Mouse (Mus musculus): ENCODE measurements at regions not wholly inside any gene's neighbourhood (a gene's known extent, or its start where the extent isn't known, plus 50 kb on each side); places are given as distances from the start of the nearest gene placed in this dataset.
A peak's percentile ranks its signal among the peaks of the same experiment; 100 is the strongest.

GRCm38 (mm10) chr6:147822215-147822614 is 224.8 kb upstream of the Far2 start:
- no peak for DNase-seq (ENCODE audit: low spot score)

DNA sequence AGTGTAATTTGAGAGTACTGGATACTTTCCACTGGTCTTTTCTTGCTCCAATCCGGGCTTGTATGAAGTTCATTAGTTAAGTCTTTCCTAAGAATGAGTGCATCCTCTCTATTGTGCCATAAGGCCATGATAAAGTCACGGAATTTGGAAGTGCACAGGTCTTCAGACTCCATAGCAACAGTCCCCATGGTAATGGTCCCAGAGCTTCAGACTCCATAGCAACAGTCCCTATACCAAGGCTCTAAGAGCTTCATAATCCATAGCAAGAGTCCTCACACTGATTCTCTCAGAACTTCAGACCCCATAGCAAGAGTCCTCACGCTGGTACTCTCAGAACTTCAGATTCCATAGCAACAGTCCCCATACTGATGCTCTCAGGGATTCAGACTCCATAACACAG is 214.5 kb upstream of the Far2 start:
- DNase-seq (ENCODE audit: low spot score): no peak

- no peak for DNase-seq (ENCODE audit: low spot score)
Measured at GRCm38 (mm10) chr6:147833501-147833900, 213.6 kb upstream of the Far2 start.

DNA sequence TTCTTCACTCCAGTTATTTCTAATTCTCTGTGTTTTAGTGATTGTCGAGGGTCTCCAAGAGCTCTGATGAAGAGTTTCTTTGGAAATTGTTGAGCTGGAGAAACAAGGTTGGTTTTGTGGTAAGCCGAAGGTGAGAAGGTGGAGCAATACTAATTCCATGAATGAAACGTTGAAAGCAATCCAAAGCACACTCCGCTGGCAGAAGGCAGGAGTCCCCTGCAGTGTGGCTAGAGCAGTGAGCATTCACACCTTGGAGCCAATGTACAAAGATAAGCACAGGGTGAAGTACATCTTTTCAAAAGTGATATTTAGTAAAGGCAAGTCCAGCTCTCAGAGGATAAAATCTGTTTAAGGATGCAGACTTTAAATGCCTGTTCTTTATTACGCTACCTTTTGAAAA is 208.2 kb upstream of the Far2 start:
- DNase-seq (ENCODE audit: low spot score): no peak

- DNase-seq (ENCODE audit: low spot score): no peak
Measured at GRCm38 (mm10) chr6:147849988-147850387, 197.1 kb upstream of the Far2 start.

DNA sequence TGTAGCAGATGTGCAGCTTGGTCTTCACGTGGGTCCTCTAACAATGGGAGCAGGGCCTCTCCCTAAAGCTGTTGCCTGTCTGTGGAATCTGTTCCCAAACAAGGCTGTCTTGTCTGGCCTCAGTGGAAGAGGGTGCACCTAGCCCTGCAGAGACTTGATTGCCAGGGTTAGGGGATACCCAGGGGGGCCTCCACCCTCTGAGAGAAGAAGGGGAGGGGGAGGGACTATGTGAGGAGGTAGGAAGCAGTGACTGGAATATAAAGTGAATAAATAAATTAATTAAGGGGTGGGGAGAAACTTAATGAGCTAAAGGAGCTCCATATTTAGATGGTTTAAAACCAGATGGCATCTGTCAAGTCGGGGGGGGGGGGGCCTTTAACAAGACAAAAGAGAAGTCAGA is 185.9 kb upstream of the Far2 start:
- no peak for DNase-seq (ENCODE audit: low spot score)

DNA sequence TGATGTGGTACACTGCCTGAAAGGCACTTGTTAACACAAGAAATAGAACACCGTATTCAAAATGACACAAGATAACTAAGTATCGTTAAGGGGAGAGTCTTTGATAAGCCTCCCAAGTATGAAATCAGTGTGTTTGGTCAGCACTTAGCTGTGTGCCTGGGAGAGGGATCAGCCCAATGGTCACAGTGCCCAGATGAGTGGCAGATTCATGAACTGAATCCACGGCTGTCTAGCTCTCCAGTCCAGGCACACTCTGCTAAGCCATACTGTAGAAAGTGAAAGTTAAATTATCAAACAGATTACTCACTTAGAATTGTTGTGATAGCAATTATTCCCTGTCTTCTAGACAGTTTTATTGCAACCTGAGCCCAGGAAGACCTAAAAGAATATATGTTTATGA is 176.0 kb upstream of the Far2 start:
- no peak for DNase-seq (ENCODE audit: low spot score)

DNA sequence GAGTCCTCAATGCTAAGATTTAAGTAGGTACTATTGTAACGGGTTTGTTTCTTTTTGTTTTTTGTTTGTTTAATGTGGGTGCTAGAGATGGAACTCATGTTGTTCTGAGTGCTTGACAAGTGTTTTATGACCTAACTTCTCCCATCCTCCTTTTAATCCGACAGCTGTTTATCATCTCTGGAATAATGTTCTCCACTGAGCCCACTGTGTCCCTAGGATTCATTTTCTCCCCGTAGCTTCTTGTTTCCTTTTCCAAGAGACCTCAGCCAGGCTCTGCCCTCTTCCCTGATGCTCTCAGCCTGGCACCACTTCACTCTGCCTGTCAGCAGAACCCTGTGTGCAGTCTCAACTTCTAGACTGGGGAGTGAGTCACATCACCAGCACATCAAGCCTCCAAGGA is 173.9 kb upstream of the Far2 start:
- DNase-seq (ENCODE audit: low spot score): no peak

DNA sequence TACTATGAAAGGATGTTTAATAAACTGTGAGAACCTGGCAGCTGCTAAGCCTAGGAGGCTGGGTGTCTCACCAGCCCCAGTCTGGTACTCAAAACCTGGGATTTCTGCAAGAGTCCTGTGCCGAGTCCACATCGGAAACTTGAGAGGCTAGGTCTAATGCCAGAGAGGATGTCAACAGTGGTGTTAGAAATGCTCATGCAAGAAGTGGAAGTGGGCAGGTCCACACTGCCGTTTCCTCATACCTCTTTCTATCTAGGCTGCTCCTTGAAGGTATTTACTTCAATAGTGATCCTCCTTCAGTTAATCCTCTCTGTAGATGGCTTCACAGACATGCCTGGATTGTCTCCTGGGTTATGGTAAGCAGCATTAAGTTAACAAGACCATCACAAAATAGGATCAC is 168.6 kb upstream of the Far2 start:
- DNase-seq (ENCODE audit: low spot score): no peak

GRCm38 (mm10) chr6:147885902-147886301 is 161.2 kb upstream of the Far2 start:
- DNase-seq (ENCODE audit: low spot score): no peak

- no peak for DNase-seq (ENCODE audit: low spot score)
Measured at GRCm38 (mm10) chr6:147919697-147920096, 127.4 kb upstream of the Far2 start.

DNA sequence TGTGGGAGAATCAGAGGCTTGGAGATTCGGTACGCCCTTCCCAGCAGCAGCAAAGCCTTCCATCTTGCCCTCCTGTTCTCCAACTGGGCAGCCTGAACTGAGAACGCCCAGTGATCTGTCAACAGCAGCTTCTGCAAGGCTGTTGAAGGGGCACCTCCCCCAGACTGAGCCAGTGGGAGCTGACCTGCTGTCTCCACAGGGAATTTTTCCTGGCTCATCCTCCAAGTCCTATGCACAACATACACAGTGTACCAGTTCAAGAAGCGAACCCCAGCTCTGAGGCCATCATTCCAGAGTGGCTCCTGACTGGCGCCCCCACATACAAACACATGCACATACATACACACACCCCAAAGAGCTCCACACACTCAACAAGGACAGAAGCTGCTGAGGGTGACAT is 126.0 kb upstream of the Far2 start:
- no peak for DNase-seq (ENCODE audit: low spot score)

DNA sequence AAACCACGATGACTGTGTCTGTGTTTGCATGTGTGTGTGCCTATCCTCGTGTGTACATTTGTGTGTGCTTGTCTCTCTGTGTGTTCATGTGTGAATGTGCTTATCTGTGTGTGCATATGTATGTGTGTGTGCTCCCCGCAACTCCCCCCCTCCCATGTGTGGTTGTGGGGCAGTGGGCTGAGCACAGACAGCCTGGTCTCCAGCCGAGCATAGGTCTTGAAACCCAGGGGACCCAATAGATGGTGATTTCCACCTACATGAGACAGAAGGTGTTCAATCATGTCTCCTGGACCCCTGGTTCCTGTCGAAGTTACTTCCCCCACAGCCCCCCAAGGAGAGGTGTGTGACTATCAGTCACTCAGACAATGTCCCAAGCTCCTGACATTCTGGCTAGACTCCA is 124.6 kb upstream of the Far2 start:
- DNase-seq (ENCODE audit: low spot score): no peak

- DNase-seq (ENCODE audit: low spot score): no peak
Measured at GRCm38 (mm10) chr6:147923246-147923645, 123.8 kb upstream of the Far2 start.

- DNase-seq (ENCODE audit: low spot score): no peak
Measured at GRCm38 (mm10) chr6:147928951-147929350, 118.1 kb upstream of the Far2 start.

GRCm38 (mm10) chr6:147944020-147944419 is 103.0 kb upstream of the Far2 start:
- no peak for DNase-seq (ENCODE audit: low spot score)

GRCm38 (mm10) chr6:147944940-147945676 is 102.0 kb upstream of the Far2 start:
- DNase-seq (ENCODE audit: low spot score): no peak

GRCm38 (mm10) chr6:147947997-147948396 is 99.1 kb upstream of the Far2 start:
- peak; percentile 37 for DNase-seq (ENCODE audit: low spot score)

GRCm38 (mm10) chr6:147951642-147952041 is 95.4 kb upstream of the Far2 start:
- no peak for DNase-seq (ENCODE audit: low spot score)

DNA sequence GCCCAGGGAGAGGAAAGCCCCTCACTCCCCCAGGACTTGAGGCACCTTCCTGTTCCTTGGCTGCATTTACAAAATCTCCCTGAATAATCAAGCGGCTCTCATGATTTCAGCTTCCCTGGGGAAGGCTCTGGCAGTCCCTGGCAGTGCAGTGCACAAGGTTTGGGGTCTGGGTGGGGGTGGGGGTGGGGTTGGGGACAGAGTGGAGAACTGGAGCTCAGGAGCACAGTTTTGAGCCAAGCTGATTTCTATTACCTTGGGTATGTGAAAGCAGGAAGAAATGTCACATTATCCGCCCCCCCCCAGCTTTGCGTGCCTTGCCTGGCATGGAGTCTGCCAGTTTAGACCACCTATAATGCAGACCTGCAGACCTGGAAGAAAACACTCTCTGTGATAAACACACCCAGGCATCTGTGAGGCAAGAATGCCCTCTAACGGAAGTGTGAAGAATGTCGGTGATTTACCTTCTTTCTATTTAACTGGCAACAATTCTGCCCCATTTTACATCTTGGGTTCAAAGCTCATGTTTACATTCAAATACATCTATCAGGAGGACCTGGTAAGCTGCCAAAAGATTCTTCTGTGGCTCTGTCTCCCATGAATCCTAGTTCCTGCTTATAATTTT is 93.9 kb upstream of the Far2 start:
- no peak for DNase-seq (ENCODE audit: low spot score)

GRCm38 (mm10) chr6:147953753-147954152 is 93.3 kb upstream of the Far2 start:
- DNase-seq (ENCODE audit: low spot score): no peak

DNA sequence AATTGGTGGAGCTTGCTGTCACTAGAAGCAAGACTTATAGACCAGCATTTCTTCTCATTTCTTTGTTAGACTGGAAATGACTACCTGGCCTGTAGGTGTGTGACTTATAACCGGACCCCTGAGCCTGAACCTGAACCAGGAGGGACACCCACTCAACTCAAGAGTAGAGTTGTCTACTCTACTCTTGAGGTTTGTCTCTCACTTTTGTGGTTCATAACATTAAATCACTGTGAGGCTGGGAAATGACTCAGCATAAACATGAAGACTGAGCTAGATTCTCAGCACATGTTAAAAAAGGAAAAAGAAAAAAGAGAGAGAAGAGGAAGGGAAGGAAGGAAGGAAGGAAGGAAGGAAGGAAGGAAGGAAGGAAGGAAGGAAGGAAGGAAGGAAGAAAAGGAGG is 92.8 kb upstream of the Far2 start:
- DNase-seq (ENCODE audit: low spot score): no peak

GRCm38 (mm10) chr6:147954967-147955830 is 91.9 kb upstream of the Far2 start:
- DNase-seq (ENCODE audit: low spot score): no peak
